Mouse (Mus musculus) embryonic facial prominence, embryonic 10.5 days (tissue): ENCODE measurements around the gene Ccl20. TPM values are rescaled to one million over a fixed set of nuclear protein-coding genes. Genes with fewer than 3 reads are reported as not detected.

ENCODE experiments used
- DNase-seq: peaks from one replicate; pipeline ENCODE4 v3.0.0-alpha.2; 2017; ENCODE audit warnings: low spot score
- H3K27ac ChIP-seq: fragments of 300-500 bp; sonication (generic); replicated peaks from 2 replicates; pipeline ENCODE4 v1.5.1; 2016; ENCODE audit warnings: mild to moderate bottlenecking
- H3K27me3 ChIP-seq: fragments of 300-500 bp; sonication (generic); replicated peaks from 2 replicates; pipeline ENCODE4 v1.6.1; 2016; ENCODE audit warnings: low read depth, mild to moderate bottlenecking; ENCODE audit not compliant: poor library complexity, severe bottlenecking
- H3K36me3 ChIP-seq: fragments of 300-500 bp; sonication (generic); replicated peaks from 2 replicates; pipeline ENCODE4 v1.6.1; 2016; ENCODE audit warnings: mild to moderate bottlenecking, moderate library complexity
- H3K4me1 ChIP-seq: fragments of 300-500 bp; sonication (generic); 2 replicates; pipeline ENCODE4 v1.6.1; 2016
- H3K4me3 ChIP-seq: fragments of 300-500 bp; sonication (generic); 2 replicates; pipeline ENCODE4 v1.5.1; 2016; ENCODE audit warnings: mild to moderate bottlenecking, moderate library complexity
- H3K9me3 ChIP-seq: fragments of 300-500 bp; sonication (generic); 2 replicates; pipeline ENCODE4 v1.6.1; 2016; ENCODE audit warnings: mild to moderate bottlenecking
- WGBS: fragments of 180-500 bp; shearing (Covaris S2); methylation state at CpG from one replicate; pipeline ENCODE4 v1.1.7; 2016; 5-methylcytosine and 5-hydroxymethylcytosine counted together
- polyA plus RNA-seq: library from polyadenylated mRNA; unstranded; fragments of >200 nt; fragmentation: Nextera tagmentation; extraction: Ambion mirVana; gene quantifications from 2 replicates; pipeline ENCODE4 v1.2.1, GENCODE M21; 2016

Gene Ccl20
- polyA plus RNA-seq, result not detected in 2 replicates

- no peaks in the 10 kb centered on the region for H3K27me3 ChIP-seq
- DNase-seq, result no peak
- H3K27ac ChIP-seq, result no peak within 1 kb of the TSS
- no peak within 1 kb of the TSS for H3K4me3 ChIP-seq
- WGBS, result 38% methylated on average over 8 of the region's 8 CpGs
- no peaks in the 10 kb centered on the region for H3K4me1 ChIP-seq
- no peaks in the 10 kb centered on the region for H3K9me3 ChIP-seq
- no peaks in the 10 kb centered on the region for H3K36me3 ChIP-seq
Observed at GRCm38 (mm10) chr1:83116447-83117137, at the start of gene Ccl20. TSS of gene Ccl20 (plus strand) at chr1:83116766.

GRCm38 (mm10) chr1:83067205-83067604 lies 49.4 kb upstream of the Ccl20 start:
- H3K9me3 ChIP-seq, result no peaks in the 10 kb centered on the region
- 90% methylated on average over 10 of the region's 10 CpGs for WGBS
- DNase-seq, result no peak
- no peak overlapping the region for H3K4me3 ChIP-seq
- no peaks in the 10 kb centered on the region for H3K27me3 ChIP-seq
- no peaks in the 10 kb centered on the region for H3K4me1 ChIP-seq
- H3K36me3 ChIP-seq, result no peaks in the 10 kb centered on the region
- H3K27ac ChIP-seq, result no peak overlapping the region

GRCm38 (mm10) chr1:83075526-83076189 lies 40.9 kb upstream of the Ccl20 start:
- Histone ChIP-seq H3K4me1 (0 out of 2 replicates have a peak, but pooled peaks cover 5% of the 10 kb centered on the region), H3K9me3 (no peaks in the 10 kb centered on the region), H3K27ac (no peak overlapping the region), H3K36me3 (no peaks in the 10 kb centered on the region), H3K27me3 (no peaks in the 10 kb centered on the region), H3K4me3 (peak overlapping the region; percentile 23; the same call in 1 of the 2 replicates)
- WGBS, result 46% methylated on average over 15 of the region's 15 CpGs
- DNase-seq, result no peak

- Histone ChIP-seq H3K27ac (no peak overlapping the region), H3K4me1 (0 out of 2 replicates have a peak, but pooled peaks cover 5% of the 10 kb centered on the region), H3K4me3 (peak overlapping the region; percentile 23; the same call in 1 of the 2 replicates), H3K36me3 (no peaks in the 10 kb centered on the region), H3K9me3 (no peaks in the 10 kb centered on the region), H3K27me3 (no peaks in the 10 kb centered on the region)
- 46% methylated on average over 11 of the region's 11 CpGs for WGBS
- peak; percentile 52 for DNase-seq
Observed at GRCm38 (mm10) chr1:83076190-83076917, 40.2 kb upstream of the Ccl20 start.

- no peaks in the 10 kb centered on the region for H3K36me3 ChIP-seq
- no peak overlapping the region for H3K27ac ChIP-seq
- no peaks in the 10 kb centered on the region for H3K9me3 ChIP-seq
- DNase-seq, result no peak
- no peaks in the 10 kb centered on the region for H3K27me3 ChIP-seq
- 74% methylated on average over 6 of the region's 6 CpGs for WGBS
- H3K4me3 ChIP-seq, result no peak overlapping the region
- H3K4me1 ChIP-seq, result 0 out of 2 replicates have a peak, but pooled peaks cover 5% of the 10 kb centered on the region
Observed at GRCm38 (mm10) chr1:83077016-83077415, 39.5 kb upstream of the Ccl20 start.

- Histone ChIP-seq H3K9me3 (no peaks in the 10 kb centered on the region), H3K27me3 (no peaks in the 10 kb centered on the region), H3K4me3 (no peak overlapping the region), H3K36me3 (no peaks in the 10 kb centered on the region), H3K4me1 (no peaks in the 10 kb centered on the region), H3K27ac (no peak overlapping the region)
- no peak for DNase-seq
- WGBS, result 86% methylated on average over 2 of the region's 2 CpGs
Observed at GRCm38 (mm10) chr1:83084790-83085189, 31.8 kb upstream of the Ccl20 start.

- Histone ChIP-seq H3K4me1 (no peaks in the 10 kb centered on the region), H3K27me3 (no peaks in the 10 kb centered on the region), H3K36me3 (no peaks in the 10 kb centered on the region), H3K9me3 (no peaks in the 10 kb centered on the region), H3K27ac (no peak overlapping the region), H3K4me3 (no peak overlapping the region)
- 63% methylated on average over 3 of the region's 3 CpGs for WGBS
- DNase-seq, result no peak
Observed at GRCm38 (mm10) chr1:83091268-83091667, 25.3 kb upstream of the Ccl20 start.

GRCm38 (mm10) chr1:83096935-83097334 lies 19.6 kb upstream of the Ccl20 start:
- H3K27ac ChIP-seq, result no peak overlapping the region
- 80% methylated on average over 4 of the region's 4 CpGs for WGBS
- H3K9me3 ChIP-seq, result no peaks in the 10 kb centered on the region
- no peaks in the 10 kb centered on the region for H3K27me3 ChIP-seq
- no peak for DNase-seq
- H3K36me3 ChIP-seq, result no peaks in the 10 kb centered on the region
- no peaks in the 10 kb centered on the region for H3K4me1 ChIP-seq
- no peak overlapping the region for H3K4me3 ChIP-seq

GRCm38 (mm10) chr1:83099160-83099559 lies 17.4 kb upstream of the Ccl20 start:
- H3K27ac ChIP-seq, result no peak overlapping the region
- WGBS, result 83% methylated on average over 2 of the region's 2 CpGs
- H3K4me3 ChIP-seq, result no peak overlapping the region
- no peak for DNase-seq
- H3K27me3 ChIP-seq, result no peaks in the 10 kb centered on the region
- no peaks in the 10 kb centered on the region for H3K4me1 ChIP-seq
- H3K9me3 ChIP-seq, result no peaks in the 10 kb centered on the region
- H3K36me3 ChIP-seq, result no peaks in the 10 kb centered on the region

GRCm38 (mm10) chr1:83099580-83100137 lies 16.9 kb upstream of the Ccl20 start:
- Histone ChIP-seq H3K4me3 (no peak overlapping the region), H3K9me3 (no peaks in the 10 kb centered on the region), H3K27me3 (no peaks in the 10 kb centered on the region), H3K4me1 (no peaks in the 10 kb centered on the region), H3K36me3 (no peaks in the 10 kb centered on the region), H3K27ac (no peak overlapping the region)
- DNase-seq, result no peak
- WGBS, result 82% methylated on average over 7 of the region's 7 CpGs

GRCm38 (mm10) chr1:83101891-83102290 lies 14.7 kb upstream of the Ccl20 start:
- no peaks in the 10 kb centered on the region for H3K27me3 ChIP-seq
- no peak overlapping the region for H3K27ac ChIP-seq
- 69% methylated on average over 3 of the region's 3 CpGs for WGBS
- no peaks in the 10 kb centered on the region for H3K9me3 ChIP-seq
- no peak for DNase-seq
- H3K4me1 ChIP-seq, result no peaks in the 10 kb centered on the region
- H3K36me3 ChIP-seq, result no peaks in the 10 kb centered on the region
- no peak overlapping the region for H3K4me3 ChIP-seq

GRCm38 (mm10) chr1:83105464-83105863 lies 11.1 kb upstream of the Ccl20 start:
- Histone ChIP-seq H3K9me3 (no peaks in the 10 kb centered on the region), H3K27ac (no peak overlapping the region), H3K4me3 (no peak overlapping the region), H3K36me3 (no peaks in the 10 kb centered on the region), H3K4me1 (no peaks in the 10 kb centered on the region), H3K27me3 (no peaks in the 10 kb centered on the region)
- WGBS, result 72% methylated on average over 1 of the region's 1 CpGs
- no peak for DNase-seq
